ENCODE assay signal across 8 mouse cellular contexts in the genomic region with DNA sequence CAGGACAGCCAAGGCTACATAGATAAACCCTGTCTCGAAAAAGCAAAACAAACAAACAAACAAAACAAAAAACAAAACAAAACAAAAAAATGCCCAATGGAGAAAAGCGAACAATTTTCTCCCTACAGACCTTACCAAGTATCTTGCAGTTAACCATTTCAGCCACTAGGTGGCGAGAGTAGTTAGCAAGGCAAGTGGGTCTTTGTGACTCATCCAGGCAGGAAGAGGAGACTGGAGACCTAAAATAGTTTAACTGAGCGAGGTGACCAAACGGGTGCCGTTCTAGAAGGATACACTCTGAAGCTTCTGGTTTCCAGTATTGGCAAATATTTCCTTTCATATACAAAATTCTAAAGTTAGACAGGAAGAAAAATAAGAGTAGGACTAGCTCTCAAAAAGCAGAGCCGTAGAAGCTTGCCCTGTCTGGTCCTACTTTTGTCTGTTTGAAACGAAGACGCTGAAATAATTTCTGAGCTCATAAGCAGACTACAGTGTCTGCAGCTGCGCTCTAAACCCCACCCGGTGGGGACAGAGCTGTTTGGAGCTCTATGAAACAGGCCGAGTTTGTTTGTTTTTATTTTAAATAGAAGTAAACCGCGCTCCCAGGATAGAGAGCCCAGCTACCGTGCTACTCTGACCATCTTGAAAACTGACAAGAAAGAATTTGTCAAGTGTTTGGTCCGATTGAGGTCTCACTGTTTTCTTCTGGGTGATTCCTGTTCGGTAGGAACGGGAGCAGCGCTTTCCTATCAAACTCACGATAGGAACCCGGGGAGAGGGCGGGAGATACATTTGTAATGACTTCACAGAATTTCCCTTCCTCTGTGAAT. TPM values are rescaled to one million over a fixed set of nuclear protein-coding genes. Genes with fewer than 3 reads are reported as not detected.
DNase-seq lines count a peak whose midpoint lies in the region; ATAC-seq and TF ChIP-seq lines count a peak whose summit lies in the region.

No protein-coding gene starts in this region.

- intact Hi-C loops in left cerebral cortex, postnatal 36 days (cut with DNase I) = loop anchor here (2.0 to 10.0 kb wide), 3 partner anchors 219 to 369 kb away; a partner anchor contains a TSS

- no peaks in the 10 kb centered on the region for H3K4me1 ChIP-seq in intestine, postnatal 0 days (replicated peaks; ENCODE audit: control insufficient read depth, insufficient read depth, low read length)
- no peaks in the 10 kb centered on the region; the same call in 1 of the 2 replicates for H3K4me1 ChIP-seq in midbrain, embryonic 11.5 days (ENCODE audit: control insufficient read depth, insufficient read depth, low read length)
- peaks cover 2% of the 10 kb centered on the region; the same call in 1 of the 2 replicates for H3K4me1 ChIP-seq in small intestine, adult 2 months (ENCODE audit: control insufficient read depth, insufficient read depth, insufficient read length, low read length)

- peak overlapping the region; percentile 35; the same call in 1 of the 2 replicates for H3K27ac ChIP-seq in intestine, postnatal 0 days (ENCODE audit: low read depth, low read length)
- H3K27ac ChIP-seq in midbrain, embryonic 11.5 days (ENCODE audit: low read depth, low read length) = no peak overlapping the region
- peak overlapping the region; percentile 61 for H3K27ac ChIP-seq in small intestine, adult 2 months (ENCODE audit: insufficient read depth, low read depth, low read length)

- H3K4me3 ChIP-seq in intestine, postnatal 0 days (ENCODE audit: low read depth, low read length) = peak overlapping the region; percentile 27
- H3K4me3 ChIP-seq in midbrain, embryonic 11.5 days (ENCODE audit: low read depth, low read length) = no peak overlapping the region
- H3K4me3 ChIP-seq in small intestine, adult 2 months (ENCODE audit: low read depth, low read length) = peak overlapping the region; percentile 36; the same call in 1 of the 2 replicates

- ATAC-seq in granulocyte monocyte progenitor cell, adult 5-6 weeks (replicated peaks; ENCODE audit: poor library complexity, severe bottlenecking) = peak; percentile 92
- ATAC-seq in intestine, postnatal 0 days = no peak; the same call in 1 of the 2 replicates
- ATAC-seq in midbrain, embryonic 11.5 days (ENCODE audit: low FRiP score) = peak; percentile 74; the same call in 1 of the 2 replicates

- TF ChIP-seq CTCF in intestine, postnatal 0 days (IDR thresholded peaks at IDR 0.05; ENCODE audit: low read depth) = peak; percentile 97
- no peak for TF ChIP-seq CTCF in small intestine, adult 2 months (IDR thresholded peaks at IDR 0.05; ENCODE audit: extremely low read depth, insufficient read length, insufficient replicate concordance, low read depth, low read length)

- WGBS in intestine, postnatal 0 days = 6% methylated on average over 22 of the region's 22 CpGs
- 52% methylated on average over 22 of the region's 22 CpGs for WGBS in midbrain, embryonic 11.5 days
- 10% methylated on average over 22 of the region's 22 CpGs for WGBS in small intestine, adult 2 months

- no peaks in the 10 kb centered on the region for H3K27me3 ChIP-seq in intestine, postnatal 0 days (replicated peaks; ENCODE audit: control insufficient read depth, insufficient read depth, low read length)
- no peaks in the 10 kb centered on the region for H3K27me3 ChIP-seq in midbrain, embryonic 11.5 days (ENCODE audit: control insufficient read depth, insufficient read depth, low read length)
- H3K27me3 ChIP-seq in small intestine, adult 2 months (ENCODE audit: control insufficient read depth, insufficient read depth, low read length) = no peaks in the 10 kb centered on the region

- DNase-seq in ovary, adult 18-20 months (ENCODE audit: low spot score) = peak; percentile 45
- DNase-seq in ovary, postnatal 36 days (ENCODE audit: low spot score) = no peak
- peak; percentile 80 for DNase-seq in embryo, embryonic 11.5 days (ENCODE audit: low read depth, low spot score)
- peak; percentile 46 to 78 for DNase-seq in left cerebral cortex, postnatal 36 days (ENCODE audit: low spot score in 2 of 2)
- peak; percentile 96 for DNase-seq in midbrain, embryonic 11.5 days (ENCODE audit: low spot score, missing footprints)

- TF ChIP-seq POLR2A in small intestine, adult 2 months (IDR thresholded peaks at IDR 0.05; ENCODE audit: low read depth, low read length) = no peak

- H3K9me3 ChIP-seq in intestine, postnatal 0 days (ENCODE audit: control insufficient read depth) = no peaks in the 10 kb centered on the region
- no peaks in the 10 kb centered on the region for H3K9me3 ChIP-seq in midbrain, embryonic 11.5 days (ENCODE audit: control insufficient read depth, low read length)

- peak overlapping the region; percentile 17; the same call in 1 of the 2 replicates for H3K9ac ChIP-seq in intestine, postnatal 0 days (ENCODE audit: low read depth, low read length)
- no peak overlapping the region for H3K9ac ChIP-seq in midbrain, embryonic 11.5 days (ENCODE audit: low read length)

- H3K36me3 ChIP-seq in intestine, postnatal 0 days (ENCODE audit: control insufficient read depth, insufficient read depth) = no peaks in the 10 kb centered on the region
- no peaks in the 10 kb centered on the region for H3K36me3 ChIP-seq in midbrain, embryonic 11.5 days (ENCODE audit: control insufficient read depth, insufficient read depth, low read length)
- H3K36me3 ChIP-seq in small intestine, adult 2 months (ENCODE audit: control insufficient read depth, insufficient read depth, low read length) = no peaks in the 10 kb centered on the region

- H3K4me2 ChIP-seq in intestine, postnatal 0 days (replicated peaks; ENCODE audit: low read depth) = peak overlapping the region; percentile 59
- peak overlapping the region; percentile 3; the same call in 1 of the 2 replicates for H3K4me2 ChIP-seq in midbrain, embryonic 11.5 days

RNA-seq across cellular contexts. Expression of a gene that starts 31.0 kb away (rescaled TPM):
- not detected in 2 replicates for total RNA-seq in granulocyte monocyte progenitor cell, adult 5-6 weeks (2014; fragmentation: Nextera tagmentation)
- total RNA-seq in granulocyte monocyte progenitor cell, adult 5-6 weeks (2017) = not detected in 2 replicates
- 0.12 TPM in 1 of 2 replicates, not detected in the other for polyA plus RNA-seq in intestine, postnatal 0 days (2015; fragmentation: Nextera tagmentation; extraction: Ambion mirVana)
- not detected for total RNA-seq in left cerebral cortex, postnatal 36 days (2021)
- 0.12 TPM in 1 of 2 replicates, not detected in the other for polyA plus RNA-seq in midbrain, embryonic 11.5 days (2014; fragmentation: Nextera tagmentation; extraction: Ambion mirVana)
- 0.05 TPM in 1 of 2 replicates, not detected in the other for polyA plus RNA-seq in small intestine, adult 2 months (2012; rRNA removed)
